Mouse (Mus musculus) hematopoietic stem cell, adult 5-6 weeks (primary cell): ENCODE results near the gene Pacs2. TPM values are rescaled to one million over a fixed set of nuclear protein-coding genes. Genes with fewer than 3 reads are reported as not detected.

Experiments used
- ATAC-seq, 2 experiments: fragments of 125-278 bp in 1 of 2; replicated peaks in 1 of 2; 2 replicates each; pipeline ENCODE4 v1.8.0; 2016 to 2017; ENCODE audit warnings: inconsistent platforms in 2 of 2, mild to moderate bottlenecking in 2 of 2, moderate number of reproducible peaks in 2 of 2, low read depth in 1 of 2, moderate TSS enrichment in 1 of 2; ENCODE audit not compliant: low FRiP score in 2 of 2, poor library complexity in 2 of 2, severe bottlenecking in 2 of 2, insufficient read depth in 1 of 2, low TSS enrichment in 1 of 2
- total RNA-seq: library from RNA; stranded (forward); fragments of 172-1452, 232-1000 nt; gene quantifications from 2 replicates; pipeline ENCODE4 v1.2.3, GENCODE M21; 2017

Pacs2 gene
- total RNA-seq, 1 experiment from 2014 or later, result 14.5 TPM

DNA sequence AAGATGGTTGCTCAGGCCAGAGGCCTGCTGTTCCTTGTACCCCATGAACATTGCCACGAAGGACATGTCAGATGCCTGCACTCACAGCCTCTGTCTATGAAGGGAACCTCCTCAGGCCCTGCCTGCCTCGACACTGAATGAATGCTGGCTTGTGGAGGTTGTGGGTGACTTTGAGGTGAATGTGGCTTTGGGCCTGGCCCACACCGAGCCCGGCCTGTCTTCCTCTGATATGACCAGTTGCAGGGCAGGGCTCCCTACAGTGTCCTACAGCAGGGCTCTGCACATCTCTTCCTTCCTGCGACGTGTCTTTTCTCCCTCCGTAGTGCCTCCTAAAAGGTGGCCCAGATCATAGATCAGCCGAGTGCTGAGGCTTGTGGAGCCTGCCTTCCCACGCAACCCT is 16.7 kb downstream of the Pacs2 start:
- ATAC-seq, result peak; percentile 22 to 24; a peak in 3 of 4 replicates

DNA sequence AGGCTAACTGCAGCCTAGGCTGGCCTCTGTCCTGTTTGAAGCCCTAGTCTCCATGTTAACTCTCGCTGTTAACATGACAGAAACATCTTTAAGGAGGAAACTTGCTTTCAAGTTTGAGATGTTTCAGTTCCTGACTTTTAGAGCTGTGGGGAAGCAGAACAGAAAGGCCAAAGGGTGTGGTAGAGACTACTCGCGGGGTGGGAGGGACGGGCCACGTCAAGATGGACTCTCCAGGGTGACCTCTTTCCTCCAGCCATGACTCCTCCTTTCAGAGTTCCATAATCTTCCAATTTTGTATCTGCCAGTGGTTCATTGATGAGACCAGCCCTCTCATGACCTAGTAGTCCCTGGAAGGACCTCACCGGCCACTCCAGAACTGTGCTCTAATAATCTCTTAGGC is 17.1 kb downstream of the Pacs2 start:
- no peak for ATAC-seq

- ATAC-seq, result no peak
Observed at GRCm38 (mm10) chr12:113032296-113033250, 18.3 kb downstream of the Pacs2 start.

- no peak for ATAC-seq
Observed at GRCm38 (mm10) chr12:113035093-113035492, 20.8 kb downstream of the Pacs2 start.

DNA sequence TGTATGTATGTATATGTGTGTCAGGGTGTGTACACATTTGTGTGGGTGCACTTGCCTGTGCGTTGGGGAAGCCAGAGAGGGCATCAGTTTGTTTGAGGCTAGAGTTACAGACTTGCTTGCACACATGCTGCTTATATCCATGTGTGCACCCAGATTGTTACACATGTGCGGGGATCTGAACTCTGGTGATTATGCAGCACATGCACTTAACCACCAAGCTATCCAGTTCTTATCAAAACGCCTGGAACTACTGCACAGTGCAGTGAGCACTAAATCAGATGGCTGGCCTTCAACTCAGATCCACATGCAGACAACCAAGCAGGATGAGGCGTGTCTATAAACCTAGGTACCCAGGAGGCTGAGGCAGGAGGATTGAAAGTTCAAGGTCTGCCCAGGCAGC is 22.7 kb downstream of the Pacs2 start:
- ATAC-seq, result no peak

- ATAC-seq, result no peak
Observed at GRCm38 (mm10) chr12:113038414-113038813, 24.1 kb downstream of the Pacs2 start.

- no peak; a peak in 1 of 4 replicates for ATAC-seq
Observed at GRCm38 (mm10) chr12:113041481-113042439, 27.5 kb downstream of the Pacs2 start.

DNA sequence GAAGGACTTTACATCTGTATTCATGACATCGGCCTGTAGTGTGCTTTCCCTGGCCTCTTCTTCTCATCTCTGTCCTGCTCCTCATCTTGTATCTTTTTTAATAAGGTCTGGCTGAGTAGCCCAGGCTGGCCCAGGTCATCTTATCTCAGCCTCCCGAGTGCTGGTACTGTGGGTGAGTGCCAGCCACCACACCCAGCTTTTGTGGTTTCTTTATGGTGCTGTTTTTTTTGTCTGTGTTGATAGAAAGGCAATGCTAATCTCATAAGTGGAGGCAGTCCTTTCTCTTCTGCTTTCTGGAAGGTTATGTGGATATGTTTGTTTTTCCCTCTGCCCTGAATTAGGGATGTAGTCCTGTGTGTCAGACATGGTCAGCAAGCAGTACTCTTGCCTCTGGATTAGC is 28.2 kb downstream of the Pacs2 start:
- peak in 1 of 2 experiments; percentile 22; a peak in 1 of 4 replicates for ATAC-seq

- ATAC-seq, result no peak
Observed at GRCm38 (mm10) chr12:113044916-113045677, 30.8 kb downstream of the Pacs2 start.

DNA sequence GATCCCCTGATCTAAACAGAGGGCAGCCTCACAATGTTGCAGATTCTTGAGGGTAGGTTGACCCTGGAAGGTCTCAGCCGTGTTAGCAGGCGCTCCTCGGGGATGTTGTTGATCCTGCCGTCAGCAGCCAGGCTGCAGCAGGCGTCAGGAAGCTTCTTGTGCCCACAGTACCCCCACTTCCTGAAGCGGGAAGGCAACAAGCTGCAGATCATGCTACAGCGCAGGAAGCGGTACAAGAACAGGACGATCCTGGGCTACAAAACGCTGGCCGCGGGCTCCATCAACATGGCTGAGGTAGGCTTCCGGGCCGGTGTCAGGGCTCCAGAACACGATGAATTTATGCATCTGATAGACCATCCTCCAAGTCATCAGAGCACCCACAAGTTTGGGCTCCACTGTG is 32.6 kb downstream of the Pacs2 start:
- peak; percentile 53 to 57 for ATAC-seq

GRCm38 (mm10) chr12:113048103-113048502 is 33.8 kb downstream of the Pacs2 start:
- no peak for ATAC-seq

DNA sequence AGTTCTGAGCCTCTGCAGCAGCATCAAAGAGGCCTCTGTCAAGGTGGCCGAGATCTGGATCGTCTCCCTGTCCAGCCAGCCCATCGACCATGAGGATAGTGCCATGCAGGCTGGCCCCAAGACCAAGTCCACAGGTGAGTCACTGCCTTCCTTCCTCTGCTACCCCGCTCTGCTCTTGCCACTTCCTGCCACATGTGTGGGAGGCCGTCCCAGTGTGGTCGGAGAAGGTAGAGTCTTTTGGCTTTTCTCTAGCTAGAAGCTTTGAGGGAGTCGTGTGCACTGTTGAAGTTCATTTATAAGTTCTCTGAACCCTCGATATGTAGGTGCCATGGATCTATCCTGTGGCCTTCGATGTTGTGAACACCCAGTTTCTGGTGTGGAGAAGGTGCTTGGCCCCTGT is 35.5 kb downstream of the Pacs2 start:
- peak; percentile 47 to 59 for ATAC-seq

DNA sequence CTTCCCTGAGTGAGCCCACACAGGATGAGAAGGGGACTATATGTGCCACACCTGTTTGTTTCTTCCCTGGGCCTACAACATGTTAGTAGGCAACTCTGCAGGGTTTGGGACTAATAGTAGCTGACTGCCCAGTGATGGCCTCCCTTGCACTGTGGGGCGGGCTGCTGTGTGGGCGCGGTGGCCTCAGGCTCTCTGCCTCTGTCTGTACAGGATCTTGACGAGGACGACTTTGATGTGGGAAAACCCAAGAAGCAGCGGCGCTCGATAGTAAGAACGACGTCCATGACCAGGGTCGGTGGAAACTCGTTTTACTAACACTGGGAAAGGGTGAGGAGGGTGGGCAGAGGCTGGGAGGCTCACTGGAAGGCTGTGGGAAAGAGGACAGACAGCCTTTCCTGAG is 36.4 kb downstream of the Pacs2 start:
- no peak for ATAC-seq

DNA sequence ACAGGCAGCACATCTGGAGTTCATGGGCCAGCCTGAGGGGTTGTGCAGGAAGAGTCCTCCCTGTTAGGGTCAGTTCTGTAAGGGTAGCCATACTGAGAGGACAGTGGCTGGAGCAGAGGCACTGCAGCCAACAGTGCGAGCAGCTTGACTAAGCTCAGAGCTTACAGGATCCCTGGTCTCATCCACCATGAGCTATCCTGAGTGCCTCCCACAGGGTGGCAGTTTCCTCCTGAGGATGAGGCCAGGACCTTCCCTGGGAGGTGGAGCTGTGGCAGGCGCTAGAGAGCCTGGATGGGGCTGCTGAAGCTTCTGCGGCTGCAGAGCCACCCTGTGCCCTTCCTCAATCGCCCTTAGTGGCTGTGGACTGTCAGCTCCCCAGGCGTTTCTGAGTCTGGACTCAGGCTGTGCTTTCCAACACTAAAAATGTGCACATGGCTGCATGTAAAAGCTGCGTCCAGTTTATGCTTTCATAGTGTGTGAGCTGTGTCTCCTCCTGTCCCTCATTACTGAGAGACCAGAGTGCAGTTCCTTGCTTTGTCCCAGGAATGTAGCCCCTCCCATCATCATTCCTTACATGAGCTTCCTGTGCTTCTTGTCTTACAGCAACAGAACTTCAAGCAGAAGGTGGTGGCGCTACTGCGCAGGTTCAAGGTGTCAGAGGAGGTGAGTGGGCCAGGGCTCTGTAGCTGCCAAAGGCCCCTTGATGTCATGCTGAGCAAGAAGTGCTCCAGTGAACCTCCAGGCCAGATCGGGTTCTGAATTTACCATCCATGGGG is 37.5 kb downstream of the Pacs2 start:
- no peak for ATAC-seq

DNA sequence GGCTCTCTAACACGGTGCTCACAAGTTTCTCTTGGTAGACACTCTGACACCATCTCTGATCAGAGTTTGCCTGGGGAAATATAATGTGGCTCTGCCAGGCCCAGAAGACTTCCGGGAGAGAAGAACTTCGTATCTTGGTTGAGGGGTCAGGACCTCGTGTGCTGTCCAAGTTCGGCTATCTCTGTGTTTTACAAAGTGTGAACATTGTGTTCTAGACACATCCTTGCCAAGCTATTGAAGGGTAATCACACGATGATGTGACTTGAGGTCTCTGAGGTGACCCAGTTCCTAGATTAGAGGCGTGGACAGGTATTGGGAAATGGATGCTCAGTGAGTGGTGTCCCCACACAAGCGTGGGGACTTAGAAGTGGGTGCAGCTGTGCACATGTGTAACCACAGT is 41.8 kb downstream of the Pacs2 start:
- ATAC-seq, result no peak

- no peak for ATAC-seq
Observed at GRCm38 (mm10) chr12:113060178-113060577, 45.9 kb downstream of the Pacs2 start.

DNA sequence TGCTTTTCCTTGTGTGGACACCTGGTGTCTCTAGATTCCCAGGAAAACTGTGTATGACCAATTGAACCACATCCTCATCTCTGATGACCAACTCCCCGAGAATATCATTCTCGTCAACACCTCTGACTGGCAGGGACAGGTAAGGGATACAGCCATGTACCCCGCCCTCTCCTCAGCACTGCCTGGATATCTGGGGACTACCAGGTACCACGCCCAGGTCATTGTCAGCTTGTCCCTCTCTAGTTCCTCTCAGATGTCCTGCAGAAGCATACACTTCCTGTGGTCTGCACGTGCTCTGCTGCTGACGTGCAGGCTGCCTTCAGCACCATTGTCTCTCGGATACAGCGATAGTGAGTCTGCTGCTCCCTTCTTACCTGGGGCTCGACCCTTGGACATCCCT is 47.3 kb downstream of the Pacs2 start:
- no peak for ATAC-seq
